Mouse (Mus musculus): ENCODE measurements at regions not wholly inside any gene's neighbourhood (a gene's known extent, or its start where the extent isn't known, plus 50 kb on each side); places are given as distances from the start of the nearest gene placed in this dataset.
"Not testable (repeated sequence)": the region's sequence is repeated elsewhere in the genome, so short reads cannot be mapped to it uniquely, and the experiment has no call there.

DNA sequence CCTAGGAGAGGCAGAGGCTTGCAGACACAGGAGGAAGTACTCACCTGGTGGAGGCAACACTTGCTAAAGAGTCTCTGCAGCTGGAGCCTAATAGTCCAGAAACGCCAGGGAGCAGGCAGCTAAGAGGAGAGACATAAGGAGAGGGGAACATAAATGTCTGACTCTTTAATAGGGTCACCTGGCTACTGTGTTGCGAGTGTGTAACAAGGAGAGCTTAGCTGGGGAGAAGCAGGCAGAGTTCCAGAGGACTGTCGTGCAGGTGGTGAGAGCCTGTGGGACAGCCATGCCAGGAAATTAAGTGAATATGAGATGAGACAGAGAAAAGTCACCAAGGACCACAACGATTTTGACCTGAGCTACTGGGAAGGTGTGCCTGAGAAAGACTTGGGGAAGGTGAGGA lies 128.2 kb upstream of the Kctd3 start:
- ATAC-seq (ENCODE audit: extremely low read depth, insufficient number of reproducible peaks, low FRiP score, poor library complexity, severe bottlenecking) (no peak), DNase-seq (ENCODE audit: low spot score) (no peak)
- no peaks in the 10 kb centered on the region for H3K4me1 ChIP-seq (ENCODE audit: insufficient read depth, low read depth, low read length)
- H3K9me3 ChIP-seq (replicated peaks) = peaks cover 43% of the 10 kb centered on the region
- no peaks in the 10 kb centered on the region for H3K36me3 ChIP-seq (replicated peaks)
- TF ChIP-seq POLR2AphosphoS5 (IDR thresholded peaks at IDR 0.05; ENCODE audit: insufficient replicate concordance, low read depth, low read length) = no peak
- TF ChIP-seq TAL1 (conservative IDR thresholded peaks at IDR 0.05; ENCODE audit: low read depth, low read length) = no peak
- no peak for TF ChIP-seq CTCF (IDR thresholded peaks at IDR 0.05; ENCODE audit: low read depth, low read length)
- no peak for TF ChIP-seq GATA1 (IDR thresholded peaks at IDR 0.05; ENCODE audit: borderline replicate concordance, low read length)
- no peak for TF ChIP-seq GATA2 (IDR thresholded peaks at IDR 0.05; ENCODE audit: borderline replicate concordance, low read depth, low read length)
- H3K4me3 ChIP-seq (ENCODE audit: low read depth, low read length) = no peak overlapping the region
- no peaks in the 10 kb centered on the region for H3K27me3 ChIP-seq (ENCODE audit: insufficient read depth, low read length)

DNA sequence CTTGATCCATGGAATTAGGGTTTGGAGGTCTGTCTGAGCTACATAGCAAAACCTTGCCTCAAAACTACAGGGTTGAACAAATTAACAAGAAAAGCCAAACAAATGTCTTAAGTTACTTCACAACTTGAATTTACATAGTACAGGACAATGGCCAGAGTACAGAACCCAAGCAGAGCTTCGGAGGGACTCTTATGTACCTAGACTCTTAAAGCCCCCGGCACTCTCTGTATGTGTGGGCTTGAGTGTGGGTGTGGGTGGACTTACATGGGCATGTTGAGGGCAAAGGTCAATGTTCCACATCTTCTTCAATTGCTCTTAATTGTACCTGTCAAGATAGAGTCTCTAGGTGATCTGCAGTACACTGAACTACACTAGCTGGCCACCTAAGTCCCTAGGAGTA lies 121.1 kb upstream of the Kctd3 start:
- ATAC-seq (ENCODE audit: extremely low read depth, insufficient number of reproducible peaks, low FRiP score, poor library complexity, severe bottlenecking) (no peak), DNase-seq (ENCODE audit: low spot score) (no peak)
- TF ChIP-seq POLR2AphosphoS5 (IDR thresholded peaks at IDR 0.05; ENCODE audit: insufficient replicate concordance, low read depth, low read length) = no peak
- no peak for TF ChIP-seq CTCF (IDR thresholded peaks at IDR 0.05; ENCODE audit: low read depth, low read length)
- no peak for TF ChIP-seq GATA2 (IDR thresholded peaks at IDR 0.05; ENCODE audit: borderline replicate concordance, low read depth, low read length)
- no peak for TF ChIP-seq GATA1 (IDR thresholded peaks at IDR 0.05; ENCODE audit: borderline replicate concordance, low read length)
- no peak for TF ChIP-seq TAL1 (conservative IDR thresholded peaks at IDR 0.05; ENCODE audit: low read depth, low read length)
- H3K9me3 ChIP-seq (replicated peaks) = peaks cover 32% of the 10 kb centered on the region
- H3K4me3 ChIP-seq (ENCODE audit: low read depth, low read length) = no peak overlapping the region
- no peaks in the 10 kb centered on the region for H3K36me3 ChIP-seq (replicated peaks)
- no peaks in the 10 kb centered on the region for H3K27me3 ChIP-seq (ENCODE audit: insufficient read depth, low read length)
- H3K4me1 ChIP-seq (ENCODE audit: insufficient read depth, low read depth, low read length) = no peaks in the 10 kb centered on the region

DNA sequence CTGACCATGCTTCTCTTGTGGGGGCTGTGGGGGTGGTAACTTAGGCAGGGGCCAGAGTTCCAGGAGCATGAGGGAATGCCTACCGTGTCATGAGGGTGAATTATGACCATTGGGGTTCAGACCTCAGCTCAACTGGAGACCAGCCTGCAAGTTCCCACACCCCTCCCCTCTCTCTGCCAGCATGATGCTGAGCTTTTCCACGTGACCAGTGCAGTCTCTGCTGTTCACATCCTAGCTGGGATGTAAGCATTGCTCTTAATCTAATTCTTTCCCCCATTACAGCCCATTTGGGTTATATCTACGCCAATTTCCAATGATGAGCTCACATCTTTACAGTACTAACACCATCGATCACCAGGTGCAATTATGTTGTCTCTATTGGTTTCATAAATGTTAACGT lies 120.6 kb upstream of the Kctd3 start:
- DNase-seq (ENCODE audit: low spot score); H3K4me3 ChIP-seq (ENCODE audit: low read depth, low read length); H3K4me1 ChIP-seq (ENCODE audit: insufficient read depth, low read depth, low read length); H3K36me3 ChIP-seq (replicated peaks); ATAC-seq (ENCODE audit: extremely low read depth, insufficient number of reproducible peaks, low FRiP score, poor library complexity, severe bottlenecking); H3K27me3 ChIP-seq (ENCODE audit: insufficient read depth, low read length): not testable (repeated sequence)
- peaks cover 30% of the 10 kb centered on the region for H3K9me3 ChIP-seq (replicated peaks)

DNA sequence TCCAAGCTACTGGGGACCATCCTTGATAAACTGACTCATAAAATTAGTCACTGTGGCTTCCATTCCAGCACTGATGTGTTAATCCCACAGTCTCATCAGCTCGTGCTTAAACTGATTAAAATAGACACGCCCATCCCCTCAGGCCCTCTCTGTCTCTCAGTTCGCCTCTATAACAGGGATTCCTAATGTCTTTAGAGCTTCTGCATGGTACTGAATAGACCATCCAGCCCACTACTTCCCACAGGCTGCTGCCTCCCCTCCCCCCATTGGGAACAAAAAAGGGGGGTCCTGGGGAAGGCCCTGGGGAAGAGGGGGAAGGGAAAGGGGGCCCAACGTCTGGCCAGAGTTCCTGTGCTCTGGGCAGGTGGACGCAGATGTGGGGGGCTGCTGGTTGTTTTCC lies 119.7 kb upstream of the Kctd3 start:
- no peaks in the 10 kb centered on the region for H3K36me3 ChIP-seq (replicated peaks)
- TF ChIP-seq GATA1 (IDR thresholded peaks at IDR 0.05; ENCODE audit: borderline replicate concordance, low read length) (no peak), CTCF (IDR thresholded peaks at IDR 0.05; ENCODE audit: low read depth, low read length) (no peak), TAL1 (conservative IDR thresholded peaks at IDR 0.05; ENCODE audit: low read depth, low read length) (no peak), POLR2AphosphoS5 (IDR thresholded peaks at IDR 0.05; ENCODE audit: insufficient replicate concordance, low read depth, low read length) (no peak), GATA2 (IDR thresholded peaks at IDR 0.05; ENCODE audit: borderline replicate concordance, low read depth, low read length) (no peak)
- H3K27me3 ChIP-seq (ENCODE audit: insufficient read depth, low read length) = no peaks in the 10 kb centered on the region
- ATAC-seq (ENCODE audit: extremely low read depth, insufficient number of reproducible peaks, low FRiP score, poor library complexity, severe bottlenecking) (no peak), DNase-seq (ENCODE audit: low spot score) (no peak)
- H3K4me1 ChIP-seq (ENCODE audit: insufficient read depth, low read depth, low read length) = no peaks in the 10 kb centered on the region
- H3K9me3 ChIP-seq (replicated peaks) = peaks cover 30% of the 10 kb centered on the region
- no peak overlapping the region for H3K4me3 ChIP-seq (ENCODE audit: low read depth, low read length)

DNA sequence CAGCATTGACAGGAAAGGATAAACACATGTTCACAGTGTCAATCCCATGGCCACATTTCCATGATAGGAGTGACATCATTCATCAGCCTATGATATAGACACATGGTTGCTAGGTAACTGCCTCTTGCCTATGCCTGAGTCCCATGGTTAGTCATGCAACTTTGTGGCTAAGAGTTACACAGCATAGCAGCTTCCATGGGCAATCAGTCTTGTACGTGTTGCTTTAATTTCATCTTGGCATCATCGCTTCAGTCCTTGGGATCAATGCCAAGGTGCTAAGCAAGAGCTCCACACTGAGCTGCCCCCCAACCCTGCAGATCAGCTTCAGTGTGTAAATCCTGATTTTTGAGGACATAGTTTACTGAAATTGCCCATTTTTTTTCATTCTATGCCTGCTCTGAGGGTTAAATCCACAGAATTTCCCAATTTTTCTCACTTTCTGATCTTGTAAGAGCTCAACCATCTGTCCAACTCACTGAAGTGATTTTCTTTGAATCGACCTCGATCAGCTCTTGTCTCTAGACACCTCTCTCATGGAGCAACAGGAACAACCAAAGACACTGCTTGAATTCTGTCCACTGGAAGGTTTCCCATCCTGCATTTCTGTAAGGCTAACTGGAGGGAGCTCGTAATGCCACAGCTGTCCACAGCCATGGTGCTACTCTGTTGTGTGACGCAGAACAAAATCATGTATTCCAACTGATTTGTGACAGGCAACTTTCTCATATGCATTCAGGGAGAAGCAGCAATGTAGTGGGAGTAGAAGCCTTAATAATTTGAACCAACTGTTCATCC lies 112.5 kb upstream of the Kctd3 start:
- H3K9me3 ChIP-seq (replicated peaks) = peaks cover 35% of the 10 kb centered on the region
- no peak overlapping the region for H3K4me3 ChIP-seq (ENCODE audit: low read depth, low read length)
- TF ChIP-seq TAL1 (conservative IDR thresholded peaks at IDR 0.05; ENCODE audit: low read depth, low read length) (no peak), CTCF (IDR thresholded peaks at IDR 0.05; ENCODE audit: low read depth, low read length) (no peak), GATA1 (IDR thresholded peaks at IDR 0.05; ENCODE audit: borderline replicate concordance, low read length) (no peak), POLR2AphosphoS5 (IDR thresholded peaks at IDR 0.05; ENCODE audit: insufficient replicate concordance, low read depth, low read length) (no peak), GATA2 (IDR thresholded peaks at IDR 0.05; ENCODE audit: borderline replicate concordance, low read depth, low read length) (no peak)
- H3K4me1 ChIP-seq (ENCODE audit: insufficient read depth, low read depth, low read length) = no peaks in the 10 kb centered on the region
- H3K36me3 ChIP-seq (replicated peaks) = no peaks in the 10 kb centered on the region
- ATAC-seq (ENCODE audit: extremely low read depth, insufficient number of reproducible peaks, low FRiP score, poor library complexity, severe bottlenecking) = no peak
- no peak for DNase-seq (ENCODE audit: low spot score)
- H3K27me3 ChIP-seq (ENCODE audit: insufficient read depth, low read length) = no peaks in the 10 kb centered on the region

DNA sequence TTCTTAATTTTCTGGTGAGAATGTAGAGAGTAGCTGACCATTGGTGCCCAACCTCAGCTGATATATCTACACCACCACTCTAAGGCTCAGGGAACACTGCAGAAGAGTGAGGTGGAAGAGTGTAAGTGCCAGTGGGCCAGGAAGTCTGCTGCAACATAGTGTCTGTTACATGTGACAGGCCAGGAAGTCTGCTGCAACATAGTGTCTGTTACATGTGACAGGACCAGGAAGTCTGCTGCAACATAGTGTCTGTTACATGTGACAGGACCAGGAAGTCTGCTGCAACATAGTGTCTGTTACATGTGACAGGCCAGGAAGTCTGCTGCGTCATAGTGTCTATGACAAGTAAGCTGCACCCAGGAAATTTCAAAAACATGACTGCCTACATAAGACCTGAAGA lies 111.4 kb upstream of the Kctd3 start:
- ATAC-seq (ENCODE audit: extremely low read depth, insufficient number of reproducible peaks, low FRiP score, poor library complexity, severe bottlenecking); H3K27me3 ChIP-seq (ENCODE audit: insufficient read depth, low read length); H3K4me3 ChIP-seq (ENCODE audit: low read depth, low read length); H3K36me3 ChIP-seq (replicated peaks); H3K4me1 ChIP-seq (ENCODE audit: insufficient read depth, low read depth, low read length); DNase-seq (ENCODE audit: low spot score): not testable (repeated sequence)
- peaks cover 45% of the 10 kb centered on the region for H3K9me3 ChIP-seq (replicated peaks)

DNA sequence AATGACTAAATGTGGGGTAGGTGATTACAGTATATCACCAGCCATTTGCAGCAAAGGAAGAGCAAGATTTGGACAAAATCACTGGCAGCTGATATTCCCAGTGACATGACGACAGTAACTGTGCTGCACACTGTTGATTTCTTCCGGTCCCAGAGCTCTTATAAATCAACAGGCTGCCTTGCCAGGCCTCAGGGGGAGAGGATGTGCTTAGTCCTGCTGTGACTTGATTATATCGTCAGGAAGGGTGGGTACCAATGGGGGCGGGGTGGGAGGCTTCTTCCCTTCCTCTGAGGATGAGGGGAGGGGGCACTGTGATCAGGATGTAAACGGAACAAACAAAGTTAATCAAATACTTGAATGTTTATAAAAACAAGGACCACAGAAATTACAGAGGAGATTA lies 110.9 kb upstream of the Kctd3 start:
- peaks cover 49% of the 10 kb centered on the region for H3K9me3 ChIP-seq (replicated peaks)
- H3K4me1 ChIP-seq (ENCODE audit: insufficient read depth, low read depth, low read length) = no peaks in the 10 kb centered on the region
- TF ChIP-seq GATA2 (IDR thresholded peaks at IDR 0.05; ENCODE audit: borderline replicate concordance, low read depth, low read length) (no peak), TAL1 (conservative IDR thresholded peaks at IDR 0.05; ENCODE audit: low read depth, low read length) (no peak), GATA1 (IDR thresholded peaks at IDR 0.05; ENCODE audit: borderline replicate concordance, low read length) (no peak), CTCF (IDR thresholded peaks at IDR 0.05; ENCODE audit: low read depth, low read length) (no peak), POLR2AphosphoS5 (IDR thresholded peaks at IDR 0.05; ENCODE audit: insufficient replicate concordance, low read depth, low read length) (no peak)
- DNase-seq (ENCODE audit: low spot score) = no peak
- H3K27me3 ChIP-seq (ENCODE audit: insufficient read depth, low read length) = no peaks in the 10 kb centered on the region
- no peak for ATAC-seq (ENCODE audit: extremely low read depth, insufficient number of reproducible peaks, low FRiP score, poor library complexity, severe bottlenecking)
- H3K36me3 ChIP-seq (replicated peaks) = no peaks in the 10 kb centered on the region
- no peak overlapping the region for H3K4me3 ChIP-seq (ENCODE audit: low read depth, low read length)
